Mouse (Mus musculus): ENCODE measurements around the gene Dynll2. TPM values are rescaled to one million over a fixed set of nuclear protein-coding genes. Genes with fewer than 3 reads are reported as not detected.
A peak's percentile ranks its signal among the peaks of the same experiment; 100 is the strongest.

Gene Dynll2
- polyA plus RNA-seq, 1 experiment from 2014 or later, result 20.4 TPM

GRCm38 (mm10) chr11:88023933-88024332, 36.6 kb upstream of the Dynll2 start:
- no peak overlapping the region for H3K4me2 ChIP-seq (ENCODE audit: low read length)
- no peak for DNase-seq (ENCODE audit: low spot score)
- no peak overlapping the region for H3K27ac ChIP-seq (ENCODE audit: low read depth)
- no peaks in the 10 kb centered on the region for H3K36me3 ChIP-seq (ENCODE audit: control insufficient read depth, insufficient read depth, low read length)
- no peaks in the 10 kb centered on the region; the same call in 1 of the 2 replicates for H3K4me1 ChIP-seq (replicated peaks; ENCODE audit: control insufficient read depth, insufficient read depth, low read length)
- no peaks in the 10 kb centered on the region for H3K27me3 ChIP-seq (replicated peaks; ENCODE audit: control insufficient read depth, insufficient read depth, low read length)
- H3K9ac ChIP-seq (ENCODE audit: low read length), result no peak overlapping the region
- no peak for ATAC-seq (replicated peaks; ENCODE audit: low FRiP score, low TSS enrichment, low read depth)
- 84% methylated on average over 2 of the region's 2 CpGs for WGBS
- no peaks in the 10 kb centered on the region for H3K9me3 ChIP-seq (ENCODE audit: control insufficient read depth, low read length)
- H3K4me3 ChIP-seq (ENCODE audit: low read depth, low read length), result no peak overlapping the region

- DNase-seq (ENCODE audit: low spot score) (no peak), ATAC-seq (replicated peaks; ENCODE audit: low FRiP score, low TSS enrichment, low read depth) (no peak)
- H3K4me3 ChIP-seq (ENCODE audit: low read depth, low read length), result no peak overlapping the region
- H3K27me3 ChIP-seq (replicated peaks; ENCODE audit: control insufficient read depth, insufficient read depth, low read length), result no peaks in the 10 kb centered on the region
- H3K27ac ChIP-seq (ENCODE audit: low read depth), result no peak overlapping the region
- H3K4me1 ChIP-seq (replicated peaks; ENCODE audit: control insufficient read depth, insufficient read depth, low read length), result no peaks in the 10 kb centered on the region
- WGBS, result 73% methylated on average over 6 of the region's 6 CpGs
- H3K9ac ChIP-seq (ENCODE audit: low read length), result no peak overlapping the region
- no peak overlapping the region for H3K4me2 ChIP-seq (ENCODE audit: low read length)
- H3K9me3 ChIP-seq (ENCODE audit: control insufficient read depth, low read length), result no peaks in the 10 kb centered on the region
- H3K36me3 ChIP-seq (ENCODE audit: control insufficient read depth, insufficient read depth, low read length), result no peaks in the 10 kb centered on the region
Observed at GRCm38 (mm10) chr11:88015795-88016194, 28.5 kb upstream of the Dynll2 start.

GRCm38 (mm10) chr11:88015161-88015560, 27.8 kb upstream of the Dynll2 start:
- ATAC-seq (replicated peaks; ENCODE audit: low FRiP score, low TSS enrichment, low read depth) (no peak), DNase-seq (ENCODE audit: low spot score) (no peak)
- Histone ChIP-seq H3K4me1 (replicated peaks; ENCODE audit: control insufficient read depth, insufficient read depth, low read length) (no peaks in the 10 kb centered on the region), H3K9ac (ENCODE audit: low read length) (no peak overlapping the region), H3K27me3 (replicated peaks; ENCODE audit: control insufficient read depth, insufficient read depth, low read length) (no peaks in the 10 kb centered on the region), H3K4me2 (ENCODE audit: low read length) (no peak overlapping the region), H3K4me3 (ENCODE audit: low read depth, low read length) (no peak overlapping the region), H3K36me3 (ENCODE audit: control insufficient read depth, insufficient read depth, low read length) (no peaks in the 10 kb centered on the region), H3K9me3 (ENCODE audit: control insufficient read depth, low read length) (no peaks in the 10 kb centered on the region), H3K27ac (ENCODE audit: low read depth) (no peak overlapping the region)
- WGBS, result 88% methylated on average over 11 of the region's 11 CpGs

GRCm38 (mm10) chr11:88013632-88014031, 26.3 kb upstream of the Dynll2 start:
- Histone ChIP-seq H3K36me3 (ENCODE audit: control insufficient read depth, insufficient read depth, low read length) (no peaks in the 10 kb centered on the region), H3K4me3 (ENCODE audit: low read depth, low read length) (no peak overlapping the region), H3K27ac (ENCODE audit: low read depth) (no peak overlapping the region), H3K4me2 (ENCODE audit: low read length) (no peak overlapping the region), H3K9me3 (ENCODE audit: control insufficient read depth, low read length) (no peaks in the 10 kb centered on the region), H3K9ac (ENCODE audit: low read length) (no peak overlapping the region), H3K4me1 (replicated peaks; ENCODE audit: control insufficient read depth, insufficient read depth, low read length) (no peaks in the 10 kb centered on the region), H3K27me3 (replicated peaks; ENCODE audit: control insufficient read depth, insufficient read depth, low read length) (no peaks in the 10 kb centered on the region)
- 87% methylated on average over 10 of the region's 10 CpGs for WGBS
- ATAC-seq (replicated peaks; ENCODE audit: low FRiP score, low TSS enrichment, low read depth) (no peak), DNase-seq (ENCODE audit: low spot score) (no peak)

GRCm38 (mm10) chr11:88012621-88013244, 25.4 kb upstream of the Dynll2 start:
- Histone ChIP-seq H3K27me3 (replicated peaks; ENCODE audit: control insufficient read depth, insufficient read depth, low read length) (no peaks in the 10 kb centered on the region), H3K4me3 (ENCODE audit: low read depth, low read length) (no peak overlapping the region), H3K4me2 (ENCODE audit: low read length) (no peak overlapping the region), H3K9ac (ENCODE audit: low read length) (no peak overlapping the region), H3K4me1 (replicated peaks; ENCODE audit: control insufficient read depth, insufficient read depth, low read length) (no peaks in the 10 kb centered on the region), H3K36me3 (ENCODE audit: control insufficient read depth, insufficient read depth, low read length) (no peaks in the 10 kb centered on the region), H3K27ac (ENCODE audit: low read depth) (no peak overlapping the region), H3K9me3 (ENCODE audit: control insufficient read depth, low read length) (no peaks in the 10 kb centered on the region)
- WGBS, result 87% methylated on average over 11 of the region's 11 CpGs
- ATAC-seq (replicated peaks; ENCODE audit: low FRiP score, low TSS enrichment, low read depth), result no peak
- no peak for DNase-seq (ENCODE audit: low spot score)

- Histone ChIP-seq H3K9me3 (ENCODE audit: control insufficient read depth, low read length) (no peaks in the 10 kb centered on the region), H3K9ac (ENCODE audit: low read length) (no peak overlapping the region), H3K4me1 (replicated peaks; ENCODE audit: control insufficient read depth, insufficient read depth, low read length) (no peaks in the 10 kb centered on the region), H3K4me2 (ENCODE audit: low read length) (no peak overlapping the region), H3K27me3 (replicated peaks; ENCODE audit: control insufficient read depth, insufficient read depth, low read length) (no peaks in the 10 kb centered on the region), H3K27ac (ENCODE audit: low read depth) (no peak overlapping the region), H3K4me3 (ENCODE audit: low read depth, low read length) (no peak overlapping the region), H3K36me3 (ENCODE audit: control insufficient read depth, insufficient read depth, low read length) (no peaks in the 10 kb centered on the region)
- DNase-seq (ENCODE audit: low spot score) (no peak), ATAC-seq (replicated peaks; ENCODE audit: low FRiP score, low TSS enrichment, low read depth) (no peak)
- WGBS, result 90% methylated on average over 7 of the region's 7 CpGs
Observed at GRCm38 (mm10) chr11:88011914-88012419, 24.6 kb upstream of the Dynll2 start.

GRCm38 (mm10) chr11:88011208-88011913, 24.0 kb upstream of the Dynll2 start:
- no peak for ATAC-seq (replicated peaks; ENCODE audit: low FRiP score, low TSS enrichment, low read depth)
- no peak overlapping the region for H3K4me2 ChIP-seq (ENCODE audit: low read length)
- H3K4me1 ChIP-seq (replicated peaks; ENCODE audit: control insufficient read depth, insufficient read depth, low read length), result no peaks in the 10 kb centered on the region
- WGBS, result 61% methylated on average over 11 of the region's 11 CpGs
- no peak overlapping the region for H3K27ac ChIP-seq (ENCODE audit: low read depth)
- H3K27me3 ChIP-seq (replicated peaks; ENCODE audit: control insufficient read depth, insufficient read depth, low read length), result no peaks in the 10 kb centered on the region
- no peaks in the 10 kb centered on the region for H3K36me3 ChIP-seq (ENCODE audit: control insufficient read depth, insufficient read depth, low read length)
- DNase-seq (ENCODE audit: low spot score), result no peak
- no peaks in the 10 kb centered on the region for H3K9me3 ChIP-seq (ENCODE audit: control insufficient read depth, low read length)
- H3K4me3 ChIP-seq (ENCODE audit: low read depth, low read length), result no peak overlapping the region
- H3K9ac ChIP-seq (ENCODE audit: low read length), result no peak overlapping the region

GRCm38 (mm10) chr11:88009542-88010190, 22.3 kb upstream of the Dynll2 start:
- Histone ChIP-seq H3K27ac (ENCODE audit: low read depth) (no peak overlapping the region), H3K36me3 (ENCODE audit: control insufficient read depth, insufficient read depth, low read length) (no peaks in the 10 kb centered on the region), H3K4me2 (ENCODE audit: low read length) (peak overlapping the region; percentile 34), H3K9ac (ENCODE audit: low read length) (no peak overlapping the region), H3K27me3 (replicated peaks; ENCODE audit: control insufficient read depth, insufficient read depth, low read length) (no peaks in the 10 kb centered on the region), H3K4me1 (replicated peaks; ENCODE audit: control insufficient read depth, insufficient read depth, low read length) (no peaks in the 10 kb centered on the region), H3K4me3 (ENCODE audit: low read depth, low read length) (no peak overlapping the region), H3K9me3 (ENCODE audit: control insufficient read depth, low read length) (0 out of 2 replicates have a peak, but pooled peaks cover 3% of the 10 kb centered on the region)
- peak; percentile 62 for DNase-seq (ENCODE audit: low spot score)
- ATAC-seq (replicated peaks; ENCODE audit: low FRiP score, low TSS enrichment, low read depth), result no peak
- 17% methylated on average over 16 of the region's 16 CpGs for WGBS
